Mouse (Mus musculus) testis, adult 2 months (tissue): ENCODE measurements around the gene Tdp1.

Experiments used
- CTCF ChIP-seq: fragments of 200-500 bp; IDR thresholded peaks from 2 replicates; pipeline ENCODE4 v1.5.1; 2012; ENCODE audit warnings: low read depth, mild to moderate bottlenecking, inconsistent platforms, low read length, moderate library complexity; ENCODE audit not compliant: control insufficient read depth, insufficient read depth, insufficient replicate concordance
- POLR2A ChIP-seq: fragments of 200-500 bp; IDR thresholded peaks from 2 replicates; pipeline ENCODE4 v1.6.1; 2012; ENCODE audit warnings: low read depth, mild to moderate bottlenecking, inconsistent platforms, low read length, moderate library complexity; ENCODE audit not compliant: control insufficient read depth

GRCm38 (mm10) chr12:99874609-99875008, 9.7 kb upstream of the Tdp1 start:
- no peak for TF ChIP-seq POLR2A
- TF ChIP-seq CTCF, result no peak
